Mouse (Mus musculus) kidney, embryonic 15.5 days (tissue): ENCODE measurements around the gene Zfp318. TPM values are rescaled to one million over a fixed set of nuclear protein-coding genes. Genes with fewer than 3 reads are reported as not detected.

Experiments
- ATAC-seq: fragments of 200-750 bp; cut with Nextera tagmentation; replicated peaks from 2 replicates; pipeline ENCODE4 v1.8.0; 2017; ENCODE audit warnings: moderate TSS enrichment; ENCODE audit not compliant: low FRiP score
- H3K27ac ChIP-seq: fragments of 300-500 bp; sonication (generic); 2 replicates; pipeline ENCODE4 v1.5.1; 2015; ENCODE audit warnings: mild to moderate bottlenecking, inconsistent platforms
- H3K27me3 ChIP-seq: fragments of 300-500 bp; sonication (generic); 2 replicates; pipeline ENCODE4 v1.6.1; 2015; ENCODE audit warnings: inconsistent platforms
- H3K36me3 ChIP-seq: fragments of 300-500 bp; sonication (generic); 2 replicates; pipeline ENCODE4 v1.6.1; 2015; ENCODE audit warnings: inconsistent platforms
- H3K4me1 ChIP-seq: fragments of 300-500 bp; sonication (generic); 2 replicates; pipeline ENCODE4 v1.6.1; 2015; ENCODE audit warnings: inconsistent platforms
- H3K4me2 ChIP-seq: fragments of 300-500 bp; sonication (generic); 2 replicates; pipeline ENCODE4 v1.6.1; 2015; ENCODE audit warnings: moderate library complexity, mild to moderate bottlenecking, inconsistent platforms
- H3K4me3 ChIP-seq: fragments of 300-500 bp; sonication (generic); replicated peaks from 2 replicates; pipeline ENCODE4 v1.5.1; 2015; ENCODE audit warnings: mild to moderate bottlenecking, inconsistent platforms
- H3K9ac ChIP-seq: fragments of 300-500 bp; sonication (generic); 2 replicates; pipeline ENCODE4 v1.6.1; 2015; ENCODE audit warnings: mild to moderate bottlenecking, inconsistent platforms
- H3K9me3 ChIP-seq: fragments of 300-500 bp; sonication (generic); replicated peaks from 2 replicates; pipeline ENCODE4 v1.6.1; 2016; ENCODE audit warnings: inconsistent platforms
- WGBS: fragments of 180-500 bp; shearing (Covaris S2); methylation state at CpG from one replicate; pipeline ENCODE4 v1.1.7; 2015; ENCODE audit warnings: mixed read lengths; 5-methylcytosine and 5-hydroxymethylcytosine counted together
- polyA plus RNA-seq: library from polyadenylated mRNA; unstranded; fragments of >200 nt; fragmentation: Nextera tagmentation; extraction: Ambion mirVana; gene quantifications from 2 replicates; pipeline ENCODE4 v1.2.1, GENCODE M21; 2015

Zfp318 gene
- polyA plus RNA-seq, 1 experiment from 2014 or later, result 10.3 TPM

GRCm38 (mm10) chr17:46419717-46420116 lies 36.2 kb downstream of the Zfp318 start:
- Histone ChIP-seq H3K36me3 (no peaks in the 10 kb centered on the region), H3K4me1 (no peaks in the 10 kb centered on the region), H3K4me3 (no peak overlapping the region), H3K9me3 (no peaks in the 10 kb centered on the region), H3K9ac (no peak overlapping the region), H3K4me2 (no peak overlapping the region), H3K27me3 (no peaks in the 10 kb centered on the region), H3K27ac (no peak overlapping the region)
- no peak for ATAC-seq

- no peak overlapping the region for H3K4me3 ChIP-seq
- H3K4me1 ChIP-seq, result peaks cover 7% of the 10 kb centered on the region
- no peak overlapping the region for H3K9ac ChIP-seq
- peaks cover 5% of the 10 kb centered on the region; the same call in 1 of the 2 replicates for H3K27me3 ChIP-seq
- no peak overlapping the region for H3K27ac ChIP-seq
- ATAC-seq, result no peak
- no peaks in the 10 kb centered on the region for H3K36me3 ChIP-seq
- H3K9me3 ChIP-seq, result no peaks in the 10 kb centered on the region
- H3K4me2 ChIP-seq, result no peak overlapping the region
Observed at GRCm38 (mm10) chr17:46426496-46426895, 43.0 kb downstream of the Zfp318 start.

- H3K4me2 ChIP-seq, result peak within 1 kb of the TSS; percentile 57
- no peaks in the 10 kb centered on the region for H3K9me3 ChIP-seq
- peaks cover 11% of the 10 kb centered on the region for H3K4me1 ChIP-seq
- ATAC-seq, result no peak
- no peak within 1 kb of the TSS for H3K27ac ChIP-seq
- H3K27me3 ChIP-seq, result peaks cover 16% of the 10 kb centered on the region
- no peak within 1 kb of the TSS for H3K9ac ChIP-seq
- peak within 1 kb of the TSS; percentile 24 for H3K4me3 ChIP-seq
- 10% methylated on average over 18 of the region's 18 CpGs for WGBS
- H3K36me3 ChIP-seq, result no peaks in the 10 kb centered on the region
Observed at GRCm38 (mm10) chr17:46428761-46429414, 45.4 kb downstream of the Zfp318 start, which contains the start of gene Crip3. Gene Crip3, plus strand, starts transcription at chr17:46428926.

GRCm38 (mm10) chr17:46433627-46434026 lies 50.1 kb downstream of the Zfp318 start:
- ATAC-seq, result peak; percentile 62; the same call in 1 of the 2 replicates
- Histone ChIP-seq H3K27me3 (peaks cover 51% of the 10 kb centered on the region), H3K27ac (no peak overlapping the region), H3K4me2 (peak overlapping the region; percentile 55), H3K9ac (0 out of 2 replicates have a peak overlapping the region, but pooled peaks have one; percentile 1), H3K36me3 (no peaks in the 10 kb centered on the region), H3K4me1 (peaks cover 19% of the 10 kb centered on the region), H3K9me3 (no peaks in the 10 kb centered on the region), H3K4me3 (peak overlapping the region; percentile 25)
- 3% methylated on average over 17 of the region's 17 CpGs for WGBS

- 20% methylated on average over 23 of the region's 23 CpGs for WGBS
- Histone ChIP-seq H3K4me2 (peak overlapping the region; percentile 18; the same call in 1 of the 2 replicates), H3K36me3 (no peaks in the 10 kb centered on the region), H3K27ac (no peak overlapping the region), H3K9me3 (no peaks in the 10 kb centered on the region), H3K27me3 (peaks cover 54% of the 10 kb centered on the region), H3K4me1 (peaks cover 12% of the 10 kb centered on the region), H3K4me3 (no peak overlapping the region), H3K9ac (no peak overlapping the region)
- peak; percentile 44; the same call in 1 of the 2 replicates for ATAC-seq
Observed at GRCm38 (mm10) chr17:46436672-46437366, 53.3 kb downstream of the Zfp318 start.

GRCm38 (mm10) chr17:46438298-46438873 lies 54.9 kb downstream of the Zfp318 start, which contains the start of gene Slc22a7:
Gene Slc22a7, minus strand, starts transcription at chr17:46438457.
- Histone ChIP-seq H3K9me3 (no peaks in the 10 kb centered on the region), H3K4me1 (peaks cover 23% of the 10 kb centered on the region), H3K4me3 (no peak within 1 kb of the TSS), H3K9ac (no peak within 1 kb of the TSS), H3K27ac (no peak within 1 kb of the TSS), H3K36me3 (no peaks in the 10 kb centered on the region), H3K27me3 (peaks cover 61% of the 10 kb centered on the region), H3K4me2 (no peak within 1 kb of the TSS)
- no peak for ATAC-seq
- WGBS, result 79% methylated on average over 4 of the region's 4 CpGs

- ATAC-seq, result no peak
- H3K9me3 ChIP-seq, result no peaks in the 10 kb centered on the region
Observed at GRCm38 (mm10) chr17:46439176-46439575, 55.6 kb downstream of the Zfp318 start.

GRCm38 (mm10) chr17:46444839-46445579 lies 61.5 kb downstream of the Zfp318 start:
- H3K36me3 ChIP-seq, result no peaks in the 10 kb centered on the region
- peak overlapping the region; percentile 45 for H3K4me3 ChIP-seq
- H3K4me2 ChIP-seq, result peak overlapping the region; percentile 83
- H3K4me1 ChIP-seq, result peaks cover 28% of the 10 kb centered on the region
- H3K27ac ChIP-seq, result no peak overlapping the region
- 3% methylated on average over 50 of the region's 50 CpGs for WGBS
- H3K27me3 ChIP-seq, result peaks cover 62% of the 10 kb centered on the region
- H3K9me3 ChIP-seq, result no peaks in the 10 kb centered on the region
- H3K9ac ChIP-seq, result peak overlapping the region; percentile 33; the same call in 1 of the 2 replicates
- peak; percentile 52 for ATAC-seq

More at GRCm38 (mm10) chr17:46439176-46439575, 55.6 kb downstream of the Zfp318 start:
- peaks cover 16% of the 10 kb centered on the region for H3K4me1 ChIP-seq
- 94% methylated on average over 10 of the region's 10 CpGs for WGBS
- no peak overlapping the region for H3K27ac ChIP-seq
- H3K4me3 ChIP-seq, result no peak overlapping the region
- no peaks in the 10 kb centered on the region for H3K36me3 ChIP-seq
- H3K27me3 ChIP-seq, result peaks cover 66% of the 10 kb centered on the region
- H3K9ac ChIP-seq, result no peak overlapping the region
- H3K4me2 ChIP-seq, result no peak overlapping the region

- peaks cover 28% of the 10 kb centered on the region for H3K4me1 ChIP-seq
- no peak overlapping the region for H3K9ac ChIP-seq
- H3K36me3 ChIP-seq, result no peaks in the 10 kb centered on the region
- no peak overlapping the region for H3K4me3 ChIP-seq
- no peaks in the 10 kb centered on the region for H3K9me3 ChIP-seq
- WGBS, result 94% methylated on average over 16 of the region's 16 CpGs
- peaks cover 64% of the 10 kb centered on the region for H3K27me3 ChIP-seq
- no peak for ATAC-seq
- H3K4me2 ChIP-seq, result no peak overlapping the region
- no peak overlapping the region for H3K27ac ChIP-seq
Observed at GRCm38 (mm10) chr17:46446264-46446663, 62.7 kb downstream of the Zfp318 start.

- 32% methylated on average over 5 of the region's 5 CpGs for WGBS
- H3K4me3 ChIP-seq, result no peak overlapping the region
- no peak overlapping the region for H3K9ac ChIP-seq
- H3K36me3 ChIP-seq, result no peaks in the 10 kb centered on the region
- no peaks in the 10 kb centered on the region for H3K9me3 ChIP-seq
- no peak overlapping the region for H3K4me2 ChIP-seq
- H3K27ac ChIP-seq, result no peak overlapping the region
- H3K27me3 ChIP-seq, result peaks cover 66% of the 10 kb centered on the region
- peaks cover 37% of the 10 kb centered on the region for H3K4me1 ChIP-seq
- no peak for ATAC-seq
Observed at GRCm38 (mm10) chr17:46452683-46453082, 69.2 kb downstream of the Zfp318 start.

GRCm38 (mm10) chr17:46453302-46453948 lies 69.9 kb downstream of the Zfp318 start:
- Histone ChIP-seq H3K4me3 (peak overlapping the region; percentile 44; the same call in 1 of the 2 replicates), H3K27ac (no peak overlapping the region), H3K27me3 (peaks cover 73% of the 10 kb centered on the region), H3K9me3 (no peaks in the 10 kb centered on the region), H3K9ac (no peak overlapping the region), H3K4me1 (peaks cover 38% of the 10 kb centered on the region), H3K4me2 (peak overlapping the region; percentile 84; the same call in 1 of the 2 replicates), H3K36me3 (no peaks in the 10 kb centered on the region)
- ATAC-seq, result no peak
- 5% methylated on average over 13 of the region's 13 CpGs for WGBS
